Mouse (Mus musculus) cortical plate, adult 2 months (tissue): ENCODE measurements around the gene Tfap2b.

Experiments used
- CTCF ChIP-seq: fragments of 200-500 bp; IDR thresholded peaks from 2 replicates; pipeline ENCODE4 v1.5.1; 2011; ENCODE audit warnings: mild to moderate bottlenecking, control low read depth, low read length; ENCODE audit not compliant: insufficient read depth; ENCODE audit errors: extremely low read depth
- POLR2A ChIP-seq: fragments of 200-500 bp; IDR thresholded peaks from 2 replicates; pipeline ENCODE4 v1.6.1; 2011; ENCODE audit warnings: mild to moderate bottlenecking, low read length, control low read depth; ENCODE audit not compliant: insufficient read depth; ENCODE audit errors: extremely low read depth

- peak; percentile 22; the same call in 1 of the 2 replicates for TF ChIP-seq CTCF
- TF ChIP-seq POLR2A, result no peak
These were observed 29.8 kb upstream of the Tfap2b start for GRCm38 (mm10) chr1:19178742-19179397.
